ENCODE assay signal across 32 mouse cellular contexts in genomic region chr16:20085250-20085905, GRCm38 (mm10). TPM values are rescaled to one million over a fixed set of nuclear protein-coding genes. Genes with fewer than 3 reads are reported as not detected.
A peak's percentile ranks its signal among the peaks of the same experiment; 100 is the strongest.
DNase-seq lines count a peak whose midpoint lies in the region; ATAC-seq and TF ChIP-seq lines count a peak whose summit lies in the region.
"Had no signal": no experiment of that assay in that cellular context is flagged by ENCODE, and none has a peak within 500 bp of the region (broad histone marks: within the 10 kb centered on the region; RNA-seq: fewer than 3 reads in every experiment).

No protein-coding gene starts in this region.

- intact Hi-C loops in gastrocnemius, postnatal 36 days (cut with DNase I), result loop anchor here (5.0 kb wide), 2 partner anchors 53 to 68 kb away; no protein-coding TSS in a partner anchor

- H3K27me3 ChIP-seq in lung, postnatal 0 days (replicated peaks; ENCODE audit: insufficient read depth, low read length), result no peaks in the 10 kb centered on the region
- no peaks in the 10 kb centered on the region for H3K27me3 ChIP-seq in midbrain, embryonic 10.5 days (ENCODE audit: low read depth, poor library complexity, severe bottlenecking)
- H3K27me3 ChIP-seq: embryonic facial prominence, embryonic 15.5 days; forebrain, embryonic 13.5 days; kidney, embryonic 15.5 days; limb, embryonic 13.5 days; neural tube, embryonic 15.5 days had no signal

- no peak overlapping the region for H3K27ac ChIP-seq in lung, postnatal 0 days (ENCODE audit: low read length)
- peak overlapping the region; percentile 49 for H3K27ac ChIP-seq in bone marrow macrophage, adult 2 months (ENCODE audit: insufficient read depth, low read depth, low read length)
- no peak overlapping the region for H3K27ac ChIP-seq in midbrain, embryonic 10.5 days (replicated peaks)
- H3K27ac ChIP-seq: embryonic facial prominence, embryonic 10.5 days; embryonic facial prominence, embryonic 15.5 days; forebrain, embryonic 13.5 days; hindbrain, embryonic 14.5 days; kidney, embryonic 15.5 days; left cerebral cortex, adult 2 months; limb, embryonic 13.5 days; neural tube, embryonic 15.5 days had no signal

- TF ChIP-seq EP300 in lung, postnatal 0 days (IDR thresholded peaks at IDR 0.05), result no peak

- WGBS in lung, postnatal 0 days, result 88% methylated on average over 5 of the region's 5 CpGs
- 92% methylated on average over 5 of the region's 5 CpGs for WGBS in midbrain, embryonic 10.5 days

- H3K9me3 ChIP-seq in lung, postnatal 0 days (ENCODE audit: low read length), result no peaks in the 10 kb centered on the region
- H3K9me3 ChIP-seq in midbrain, embryonic 10.5 days (replicated peaks), result no peaks in the 10 kb centered on the region
- H3K9me3 ChIP-seq: embryonic facial prominence, embryonic 10.5 days; embryonic facial prominence, embryonic 15.5 days; forebrain, embryonic 13.5 days; kidney, embryonic 15.5 days; limb, embryonic 13.5 days; neural tube, embryonic 15.5 days had no signal

- H3K9ac ChIP-seq in lung, postnatal 0 days (replicated peaks; ENCODE audit: low read depth), result no peak overlapping the region
- H3K9ac ChIP-seq: embryonic facial prominence, embryonic 15.5 days; forebrain, embryonic 13.5 days; hindbrain, embryonic 14.5 days; kidney, embryonic 15.5 days; limb, embryonic 13.5 days; neural tube, embryonic 15.5 days had no signal

- no peak for TF ChIP-seq POLR2A in bone marrow macrophage, adult 2 months (IDR thresholded peaks at IDR 0.05; ENCODE audit: borderline replicate concordance, low read depth, low read length)

- no peak for ATAC-seq in lung, postnatal 0 days
- peak; percentile 85 for ATAC-seq in megakaryocyte progenitor cell, adult 5-6 weeks (replicated peaks; ENCODE audit: poor library complexity)
- ATAC-seq: forebrain, embryonic 13.5 days had no signal

- no peak overlapping the region for H3K4me2 ChIP-seq in lung, postnatal 0 days (replicated peaks; ENCODE audit: low read depth, low read length)
- H3K4me2 ChIP-seq: embryonic facial prominence, embryonic 15.5 days; forebrain, embryonic 13.5 days; heart, embryonic 11.5 days; hindbrain, embryonic 14.5 days; kidney, embryonic 15.5 days; limb, embryonic 13.5 days; liver, embryonic 11.5 days; neural tube, embryonic 15.5 days had no signal

- H3K36me3 ChIP-seq in lung, postnatal 0 days (ENCODE audit: insufficient read depth, low read length), result no peaks in the 10 kb centered on the region
- H3K36me3 ChIP-seq in midbrain, embryonic 10.5 days, result no peaks in the 10 kb centered on the region
- H3K36me3 ChIP-seq: embryonic facial prominence, embryonic 10.5 days; embryonic facial prominence, embryonic 15.5 days; kidney, embryonic 15.5 days; limb, embryonic 13.5 days; neural tube, embryonic 15.5 days had no signal

- no peak overlapping the region for H3K4me3 ChIP-seq in lung, postnatal 0 days (ENCODE audit: low read depth, low read length)
- H3K4me3 ChIP-seq in bone marrow macrophage, adult 2 months (ENCODE audit: insufficient read depth, low read length), result no peak overlapping the region
- H3K4me3 ChIP-seq in midbrain, embryonic 10.5 days, result no peak overlapping the region
- H3K4me3 ChIP-seq: embryonic facial prominence, embryonic 10.5 days; embryonic facial prominence, embryonic 15.5 days; forebrain, embryonic 13.5 days; kidney, embryonic 15.5 days; layer of hippocampus, adult 2 months; left cerebral cortex, adult 2 months; limb, embryonic 13.5 days; neural tube, embryonic 15.5 days had no signal

- no peak for TF ChIP-seq CTCF in lung, postnatal 0 days (IDR thresholded peaks at IDR 0.05)
- no peak for TF ChIP-seq CTCF in bone marrow macrophage, adult 2 months (IDR thresholded peaks at IDR 0.05; ENCODE audit: low read depth, low read length)

- peak; percentile 35 for DNase-seq in lung, postnatal 0 days (ENCODE audit: low spot score)
- DNase-seq in lung, postnatal 10 days, result no peak
- peak; percentile 90 for DNase-seq in A20 (ENCODE audit: low read depth, low spot score)
- DNase-seq in midbrain, embryonic 10.5 days (ENCODE audit: low spot score), result no peak
- DNase-seq in yolk sac, embryonic 10.5 days (ENCODE audit: low spot score), result no peak
- DNase-seq in gastrocnemius, postnatal 36 days, result no peak
- DNase-seq: adrenal gland, postnatal 25 days; cerebellum, adult 2 months; cerebellum, postnatal 14 days; gastrocnemius, postnatal 10 days; heart, adult 11 months; heart, postnatal 4 days; kidney, adult 11 months; kidney, postnatal 25 days; lung, adult 18-20 months; midbrain, embryonic 14.5 days; right cerebral cortex, adult 18-20 months; spleen, adult 18-20 months; thymus, postnatal 14 days had no signal

- no peaks in the 10 kb centered on the region for H3K4me1 ChIP-seq in lung, postnatal 0 days (ENCODE audit: insufficient read depth, low read depth, low read length)
- H3K4me1 ChIP-seq in bone marrow macrophage, adult 2 months (ENCODE audit: control insufficient read depth, insufficient read depth, low read length), result peaks cover 20% of the 10 kb centered on the region
- H3K4me1 ChIP-seq in midbrain, embryonic 10.5 days, result peaks cover 14% of the 10 kb centered on the region
- H3K4me1 ChIP-seq: embryonic facial prominence, embryonic 10.5 days; embryonic facial prominence, embryonic 15.5 days; forebrain, embryonic 13.5 days; kidney, embryonic 15.5 days; limb, embryonic 13.5 days; neural tube, embryonic 15.5 days had no signal

RNA-seq across cellular contexts. Expression of gene Klhl24, which starts 12.0 kb away (rescaled TPM):
- polyA plus RNA-seq in lung, postnatal 0 days (2015; fragmentation: Nextera tagmentation; extraction: Ambion mirVana), result 49.7 and 58.7 TPM in 2 replicates
- 75.5 and 95.2 TPM in 2 replicates for polyA plus RNA-seq in bone marrow macrophage, adult 2 months (2012; ENCODE audit: insufficient read depth, insufficient read length, missing spikeins)
- total RNA-seq in megakaryocyte progenitor cell, adult 5-6 weeks (2015), result 41.3 and 47.8 TPM in 2 replicates
- total RNA-seq in megakaryocyte progenitor cell, adult 5-6 weeks (2017), result 53.6 and 69.8 TPM in 2 replicates
- 20.6 and 34.6 TPM in 2 replicates for polyA plus RNA-seq in midbrain, embryonic 10.5 days (2016; fragmentation: Nextera tagmentation; extraction: Ambion mirVana)
- 100 to 1,000 TPM; 161 to 207 TPM for total RNA-seq in gastrocnemius, postnatal 36 days (2021)

RNA-seq across cellular contexts. Expression of gene Yeats2, which starts 55.5 kb away (rescaled TPM):
- 6.4 and 7.8 TPM in 2 replicates for polyA plus RNA-seq in lung, postnatal 0 days (2015; fragmentation: Nextera tagmentation; extraction: Ambion mirVana)
- polyA plus RNA-seq in bone marrow macrophage, adult 2 months (2012; ENCODE audit: insufficient read depth, insufficient read length, missing spikeins), result 15.1 and 19.4 TPM in 2 replicates
- total RNA-seq in megakaryocyte progenitor cell, adult 5-6 weeks (2015), result 38.9 and 46.6 TPM in 2 replicates
- 31.9 and 32.6 TPM in 2 replicates for total RNA-seq in megakaryocyte progenitor cell, adult 5-6 weeks (2017)
- 35.2 and 38.5 TPM in 2 replicates for polyA plus RNA-seq in midbrain, embryonic 10.5 days (2016; fragmentation: Nextera tagmentation; extraction: Ambion mirVana)
- 1 to 10 TPM; 5.4 to 7.6 TPM for total RNA-seq in gastrocnemius, postnatal 36 days (2021)

Comparison
In these comparisons a context has a peak if more than half of its experiments do, and no peak if none do; other contexts are left out.
1. DNase-seq: peak in lung, postnatal 0 days (single experiment) and A20 (single experiment); none in lung, postnatal 10 days (single experiment), midbrain, embryonic 10.5 days (single experiment), yolk sac, embryonic 10.5 days (single experiment) and gastrocnemius, postnatal 36 days (0 of 2).